Mouse (Mus musculus) urinary bladder, postnatal 4 days (tissue): ENCODE measurements at regions not wholly inside any gene's neighbourhood (a gene's known extent, or its start where the extent isn't known, plus 50 kb on each side); places are given as distances from the start of the nearest gene placed in this dataset.
"Not testable (repeated sequence)": the region's sequence is repeated elsewhere in the genome, so short reads cannot be mapped to it uniquely, and the experiment has no call there.

Experiments
- DNase-seq, 2 experiments: peaks; one replicate each; pipeline ENCODE4 v3.0.0; 2021 to 2022; ENCODE audit warnings: low spot score in 2 of 2

DNA sequence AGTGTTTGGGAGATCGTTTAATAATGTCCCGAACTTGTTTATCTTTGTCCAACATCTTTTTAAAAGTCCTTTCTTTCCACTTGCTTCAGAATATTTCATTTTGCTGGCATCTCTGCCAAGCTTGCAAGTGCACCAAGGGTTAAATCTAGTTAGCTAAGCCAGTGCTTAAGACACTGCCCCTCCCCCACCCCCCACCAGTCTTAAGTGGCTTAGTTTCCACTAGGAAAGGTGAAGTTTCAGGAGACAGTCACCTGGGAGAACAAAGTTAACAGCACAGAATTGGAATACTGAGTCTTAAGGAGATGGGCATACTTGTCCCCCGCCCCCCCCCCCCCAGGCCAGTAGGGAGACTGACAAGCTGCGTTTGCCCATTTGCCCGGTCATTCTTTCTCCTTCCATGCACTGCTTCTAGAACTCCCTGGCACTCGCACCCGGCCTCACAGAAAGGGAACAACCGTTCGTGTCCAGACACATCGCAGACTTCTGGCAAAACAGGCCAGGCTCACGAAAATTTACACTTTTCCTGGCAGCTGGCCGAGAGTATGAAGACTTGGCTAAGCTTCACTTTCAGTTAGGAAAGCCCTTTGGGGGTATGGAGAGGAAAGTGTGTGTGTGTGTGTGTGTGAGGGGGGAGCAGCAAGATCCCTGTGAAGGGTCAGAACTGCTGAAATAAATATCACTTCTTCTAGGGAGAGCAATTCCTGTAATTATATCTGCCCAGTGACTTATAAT lies 219.2 kb downstream of the Bcl11a start:
- peak; percentile 31 to 67 for DNase-seq

DNA sequence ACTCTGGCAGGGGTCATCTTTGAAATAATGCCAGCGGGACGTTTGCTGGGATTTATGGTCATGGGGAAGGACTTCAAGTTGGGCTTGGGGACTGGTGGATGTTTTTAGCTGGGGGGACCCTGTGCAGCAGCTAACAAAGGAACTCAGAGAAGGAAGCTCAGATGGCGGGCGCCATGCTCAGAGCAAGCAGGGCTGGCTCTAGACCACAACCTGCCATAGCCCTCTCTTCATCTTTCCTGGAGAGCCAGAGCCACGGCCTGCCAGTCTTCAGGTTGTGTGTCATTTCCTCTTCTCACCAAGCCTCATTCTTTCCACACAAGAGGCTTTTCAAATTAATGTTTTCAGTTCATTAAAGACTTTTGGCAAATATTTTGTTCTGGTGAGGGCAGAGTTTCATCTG lies 219.9 kb downstream of the Bcl11a start:
- DNase-seq = no peak

DNA sequence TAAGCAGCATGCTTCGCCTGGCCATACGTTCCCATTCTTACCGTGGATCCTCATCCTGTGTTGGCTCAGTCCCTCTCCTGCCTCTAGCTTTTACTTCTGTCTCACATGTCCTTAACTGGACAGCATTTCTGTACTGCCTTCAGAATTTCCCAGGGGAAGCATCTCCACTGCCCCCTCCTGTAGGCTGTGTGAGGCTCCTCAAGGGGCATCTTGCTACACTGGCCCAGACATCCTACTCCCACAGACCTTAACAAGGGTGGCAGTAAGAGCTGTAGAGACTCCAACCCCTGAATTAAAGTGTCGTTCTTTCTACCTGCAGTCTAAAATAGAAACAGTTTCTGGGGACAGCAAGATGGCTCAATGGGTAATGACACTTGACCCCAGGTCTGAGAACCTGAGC lies 222.5 kb downstream of the Bcl11a start:
- DNase-seq = no peak

DNA sequence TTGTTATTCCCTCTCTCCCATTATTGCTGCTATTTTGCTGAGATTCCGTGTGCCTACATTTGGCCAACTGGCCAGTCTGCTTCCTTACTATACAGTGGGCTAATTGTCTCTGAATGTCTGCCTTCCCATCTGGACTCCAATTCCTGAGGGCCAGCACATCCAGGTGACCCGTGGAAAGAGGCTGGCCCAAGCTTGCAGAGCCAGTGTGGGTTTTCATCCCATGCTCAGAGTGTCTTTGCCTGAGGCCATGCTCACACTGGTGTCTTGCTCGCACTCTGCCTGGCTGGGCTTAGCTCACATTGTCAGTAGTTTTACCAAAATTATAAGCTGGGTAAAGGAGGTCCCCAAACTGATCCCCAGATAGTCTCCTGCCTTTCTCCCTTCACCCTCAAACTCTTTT lies 223.3 kb downstream of the Bcl11a start:
- DNase-seq = no peak

DNA sequence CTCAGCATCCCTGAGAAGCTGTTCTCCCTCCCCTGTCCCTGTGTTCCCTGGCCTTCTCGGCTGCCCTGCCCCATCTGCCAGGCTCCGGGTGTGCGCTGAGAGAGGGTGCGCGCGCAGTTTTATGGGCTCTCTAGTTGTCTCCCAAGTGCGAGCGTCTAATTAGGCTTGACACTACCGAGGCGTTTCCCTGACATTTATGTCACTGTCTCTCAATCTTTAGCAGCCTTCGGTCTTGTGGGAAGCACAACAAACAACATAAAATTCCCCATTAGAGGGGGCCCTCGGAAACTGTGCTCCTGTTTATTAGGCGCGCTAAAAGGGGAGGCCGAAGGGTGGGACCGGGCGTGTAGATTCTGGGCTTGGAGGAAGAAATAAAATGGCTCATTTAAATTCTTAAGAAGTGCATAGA lies 227.3 kb downstream of the Bcl11a start:
- no peak for DNase-seq

DNA sequence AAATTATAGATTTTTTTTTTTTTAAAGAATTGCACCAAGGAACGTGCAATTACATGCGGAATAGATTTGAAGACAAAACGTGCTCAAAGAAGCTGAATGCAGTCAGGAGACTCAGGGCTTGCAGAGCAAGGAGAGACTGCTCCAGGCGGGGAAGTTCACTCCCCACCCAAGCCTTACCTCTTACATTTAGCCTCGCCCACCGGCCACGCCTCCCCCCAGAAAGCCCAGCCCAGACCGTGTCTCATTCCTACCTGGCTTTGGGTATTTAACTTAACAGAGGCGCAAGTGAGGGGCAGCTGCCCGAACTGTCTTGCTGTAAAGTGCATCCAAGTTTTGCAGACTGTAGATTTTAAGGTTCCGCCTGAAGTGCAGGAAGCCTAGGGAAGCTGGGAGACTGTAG lies 227.8 kb downstream of the Bcl11a start:
- no peak for DNase-seq

DNA sequence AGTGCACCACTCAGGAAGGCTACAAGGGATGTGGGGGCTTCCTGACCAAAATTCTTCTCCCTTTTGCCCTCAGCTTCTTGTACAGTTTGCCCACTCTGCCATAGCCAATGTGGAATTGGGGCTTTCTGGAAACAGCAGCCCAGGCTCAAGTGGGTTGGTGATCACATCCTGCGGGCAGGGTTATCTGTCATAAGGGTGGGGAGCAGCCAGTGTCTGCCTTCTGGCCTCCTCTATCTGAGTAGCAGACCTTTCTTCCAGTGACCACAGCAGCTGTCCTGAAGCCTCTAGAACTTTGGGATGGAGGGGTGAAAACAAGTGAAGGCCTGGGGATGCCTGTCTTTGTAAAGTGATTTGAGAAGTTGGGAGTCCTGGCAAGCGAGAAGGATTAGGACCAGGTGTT lies 228.2 kb downstream of the Bcl11a start:
- DNase-seq = no peak

DNA sequence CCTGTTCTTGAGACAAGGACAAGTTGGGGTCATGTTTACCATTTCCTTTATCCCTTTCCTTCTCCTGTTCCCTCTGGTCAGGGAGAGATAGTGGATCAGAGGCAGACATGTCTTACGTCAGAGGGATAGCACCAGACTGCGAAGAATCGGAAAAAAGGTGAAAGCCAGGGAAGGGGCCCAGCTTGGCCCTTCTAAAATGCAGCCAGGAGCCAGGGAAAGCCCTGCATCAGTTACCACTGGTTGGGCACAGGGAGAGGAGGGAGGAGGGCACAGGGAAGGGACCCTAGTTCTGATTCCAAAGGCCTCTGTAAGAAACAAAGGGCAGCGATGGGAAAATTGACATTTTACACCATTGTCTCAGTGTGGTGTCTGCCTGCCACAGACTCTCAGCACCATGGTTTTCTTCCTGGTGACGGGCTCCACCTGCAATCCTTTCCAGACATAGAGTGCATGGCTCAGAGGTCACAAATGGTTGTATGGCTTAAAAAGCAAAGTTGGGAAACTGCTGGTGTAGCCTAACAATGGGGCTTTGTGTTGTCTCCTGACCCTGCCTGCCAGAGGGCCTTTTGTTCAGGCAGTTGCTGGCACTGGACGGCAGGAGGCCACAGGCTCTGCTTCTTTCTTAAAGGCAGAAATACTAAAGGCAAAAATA lies 229.9 kb downstream of the Bcl11a start:
- no peak for DNase-seq

DNA sequence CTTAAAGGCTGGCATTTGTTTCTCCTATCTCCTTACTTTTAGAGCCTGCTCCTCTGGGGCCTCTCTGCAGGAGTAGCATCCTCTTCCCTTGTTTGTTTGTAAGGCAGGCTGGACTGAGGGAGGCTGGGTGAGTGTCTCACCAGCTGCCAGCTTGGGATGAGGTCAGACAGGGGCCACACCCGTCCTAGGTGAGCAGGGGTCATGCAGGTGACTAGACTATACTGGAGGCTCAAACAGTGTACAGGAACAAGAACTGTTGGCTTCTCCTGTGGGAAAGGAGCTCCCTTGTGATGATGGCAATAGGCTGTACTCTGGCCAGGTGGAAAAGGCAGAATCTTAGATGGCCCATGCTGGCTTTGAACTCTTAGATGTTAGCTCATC lies 230.4 kb downstream of the Bcl11a start:
- no peak for DNase-seq

DNA sequence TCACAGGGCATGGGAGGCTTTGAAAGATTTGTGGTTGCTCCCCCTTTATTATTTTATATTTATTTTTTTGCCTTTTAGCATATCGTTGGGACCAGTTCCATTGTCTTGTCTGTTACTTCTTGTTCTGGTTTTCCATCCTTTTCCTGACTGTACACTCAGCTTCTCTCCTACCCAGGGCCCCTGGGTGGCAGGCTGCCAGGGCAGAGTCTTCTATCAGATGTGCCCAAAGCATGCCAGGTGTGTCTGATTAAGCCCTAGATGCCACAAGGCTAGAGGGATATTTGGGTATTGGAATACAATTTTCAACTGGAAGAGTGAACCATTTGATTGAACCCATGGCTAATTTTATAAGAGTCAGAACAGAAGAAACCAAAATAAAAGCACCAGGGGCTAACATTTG lies 236.2 kb downstream of the Bcl11a start:
- no peak for DNase-seq

DNA sequence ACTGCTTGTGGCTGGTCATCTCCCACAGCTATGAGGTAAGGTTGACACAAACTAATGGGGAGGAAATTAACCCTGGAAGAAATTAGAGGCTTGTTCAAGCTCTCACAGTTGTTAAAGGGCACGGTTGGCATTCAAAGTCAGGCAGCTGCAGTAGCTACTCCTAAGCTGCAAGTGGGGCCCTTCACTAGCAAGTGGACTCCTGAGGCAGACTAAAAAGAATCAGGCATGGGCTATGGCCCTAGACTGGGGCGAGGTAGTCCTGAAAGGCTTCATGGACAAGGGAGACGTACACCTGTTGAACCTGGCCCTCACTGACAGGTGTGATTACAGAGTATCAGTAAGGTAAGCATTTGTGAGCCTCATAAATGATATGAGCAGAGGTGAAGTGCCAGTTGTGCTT lies 237.7 kb downstream of the Bcl11a start:
- DNase-seq = no peak

DNA sequence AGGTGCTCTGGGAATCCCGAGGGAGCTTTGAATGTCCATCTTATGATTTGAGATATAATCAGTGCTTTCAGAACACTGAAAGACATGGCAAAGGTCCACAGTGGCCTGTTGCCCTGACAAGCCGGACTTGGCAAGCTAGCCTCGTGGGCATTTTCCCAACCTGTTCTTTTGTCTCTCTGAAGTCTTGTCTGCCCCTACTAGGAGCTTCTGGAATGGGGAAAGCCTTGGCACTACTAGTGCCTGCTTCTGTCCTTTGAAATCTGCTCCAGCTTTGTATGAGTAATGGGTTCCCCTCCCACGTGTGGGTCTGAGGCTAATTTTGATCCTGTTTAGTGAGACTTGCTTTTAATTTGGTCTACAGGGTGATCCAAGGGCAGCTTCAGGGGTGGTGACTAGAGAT lies 238.3 kb downstream of the Bcl11a start:
- DNase-seq = no peak

DNA sequence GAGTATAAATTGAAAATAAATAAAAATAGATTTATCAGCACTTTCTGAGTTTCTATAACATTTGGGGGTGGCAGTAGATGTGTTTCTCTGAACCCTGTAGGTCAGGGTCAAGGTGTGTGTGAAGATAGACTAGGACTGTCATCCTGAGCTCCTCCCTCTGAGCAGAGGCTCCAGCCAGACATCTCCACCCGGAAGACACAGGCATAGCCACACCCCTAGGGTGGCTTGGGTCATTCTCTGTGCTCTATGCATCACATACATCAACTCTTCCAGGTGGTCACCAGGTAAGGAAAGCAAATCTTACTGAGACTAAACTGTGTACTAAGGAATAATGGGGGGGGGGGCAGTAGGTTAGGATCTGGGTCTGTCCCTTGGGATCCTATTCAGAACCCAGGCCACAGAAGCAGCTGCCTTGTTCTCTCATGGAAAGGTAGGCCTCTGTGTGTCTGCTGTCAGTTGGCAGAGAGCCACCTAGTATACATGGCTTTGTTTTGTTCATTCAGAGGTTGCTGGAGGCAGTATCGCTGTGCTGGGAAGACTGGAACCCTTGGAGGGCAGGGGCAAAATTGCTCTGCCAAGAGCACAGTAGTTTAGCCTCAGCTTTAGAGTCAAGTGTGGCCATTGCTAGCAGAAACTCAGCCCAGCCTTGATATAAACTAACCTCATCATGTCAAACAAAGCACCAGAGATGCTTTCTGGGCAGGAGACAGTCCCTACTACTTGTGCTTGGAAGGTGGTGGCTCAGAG lies 240.3 kb downstream of the Bcl11a start:
- no peak for DNase-seq

DNA sequence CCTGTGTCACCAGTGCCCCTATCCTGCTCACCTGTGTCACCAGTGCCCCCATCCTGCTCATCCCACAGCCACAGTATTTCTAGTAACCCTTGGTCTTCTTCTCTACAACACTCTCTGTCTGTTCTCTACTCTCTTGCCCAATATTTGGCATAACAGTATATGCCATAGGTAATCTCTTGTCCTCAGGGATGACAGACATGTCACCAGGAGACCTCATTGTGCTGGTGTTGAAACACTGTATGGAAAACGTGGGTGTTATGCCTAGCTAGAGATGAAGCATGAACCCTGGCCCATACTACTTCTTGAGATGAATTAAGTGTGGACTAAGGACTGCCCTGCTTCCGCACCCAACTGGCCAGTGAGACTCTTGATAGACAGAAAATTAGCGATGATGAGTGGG lies 241.4 kb downstream of the Bcl11a start:
- no peak for DNase-seq

DNA sequence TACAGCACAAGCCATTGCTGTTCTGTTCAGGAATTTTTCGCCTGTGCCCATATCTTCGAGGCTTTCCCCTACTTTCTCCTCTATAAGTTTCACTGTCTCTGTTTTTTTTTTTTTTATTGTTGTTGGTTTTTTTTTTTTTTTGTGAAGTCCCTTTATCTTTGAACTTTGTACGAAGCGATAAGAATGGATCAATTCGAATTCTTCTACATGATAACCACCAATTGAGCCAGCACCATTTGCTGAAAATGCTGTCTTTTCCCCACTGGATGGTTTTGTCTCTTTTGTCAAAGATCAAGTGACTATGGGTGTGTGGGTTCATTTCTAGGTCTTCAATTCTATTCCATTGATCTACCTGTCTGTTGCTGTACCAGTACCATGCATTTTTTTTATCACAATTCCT lies 244.6 kb downstream of the Bcl11a start:
- DNase-seq = not testable (repeated sequence)

DNA sequence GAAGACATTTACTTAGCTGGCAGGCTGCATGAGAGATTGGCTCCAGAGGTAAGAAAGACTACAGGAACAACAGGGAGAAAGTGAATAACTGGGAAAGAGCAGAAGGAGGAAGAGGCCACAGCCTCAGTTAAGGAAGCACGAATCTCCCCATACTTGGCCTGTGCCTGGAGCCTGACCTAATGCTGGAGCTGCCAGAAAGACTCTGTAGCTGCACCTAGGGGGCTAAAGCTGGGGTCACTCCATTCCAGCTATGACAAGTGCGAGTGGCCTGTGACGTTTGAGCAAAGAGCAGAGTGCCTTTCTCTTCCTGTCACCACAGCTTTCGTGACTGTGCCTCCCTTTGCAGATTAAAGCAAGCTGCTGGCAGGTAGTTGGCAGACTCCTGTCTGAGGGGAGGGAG lies 250.6 kb downstream of the Bcl11a start:
- no peak for DNase-seq

DNA sequence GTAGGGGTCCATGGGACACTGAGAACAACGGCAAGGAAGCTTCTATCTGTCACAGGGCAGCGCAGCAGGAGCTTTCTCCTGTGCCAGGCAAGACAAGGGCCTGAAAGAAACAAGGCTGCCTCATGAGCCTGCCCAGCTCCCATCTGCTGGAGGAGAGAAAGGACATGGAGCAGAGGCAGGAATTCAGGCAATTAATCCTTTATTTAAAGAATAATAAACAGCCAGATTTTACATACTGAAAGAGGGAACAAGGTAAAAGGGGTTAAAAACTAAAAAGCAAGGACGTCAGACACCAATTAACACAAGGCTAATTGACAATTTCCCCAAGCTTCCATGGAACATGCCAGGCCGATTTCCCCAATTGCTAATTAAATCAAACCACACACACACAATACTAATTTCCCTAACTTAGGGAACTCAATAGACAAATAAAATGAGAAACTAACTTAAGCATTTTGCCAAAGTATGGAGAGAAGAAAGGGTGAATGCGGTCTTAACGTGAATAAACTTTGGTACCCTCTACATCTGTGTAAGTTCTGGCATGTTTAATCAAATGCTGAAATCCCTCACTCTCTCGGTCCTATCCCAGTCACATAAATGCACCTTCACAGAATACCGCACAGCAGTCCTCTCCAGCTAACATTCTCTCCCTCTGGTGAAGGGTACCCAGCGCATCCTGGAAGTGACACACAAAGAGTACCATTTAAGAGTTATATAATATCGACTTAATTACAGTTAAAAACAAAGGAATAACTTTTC lies 252.7 kb downstream of the Bcl11a start:
- DNase-seq = no peak

DNA sequence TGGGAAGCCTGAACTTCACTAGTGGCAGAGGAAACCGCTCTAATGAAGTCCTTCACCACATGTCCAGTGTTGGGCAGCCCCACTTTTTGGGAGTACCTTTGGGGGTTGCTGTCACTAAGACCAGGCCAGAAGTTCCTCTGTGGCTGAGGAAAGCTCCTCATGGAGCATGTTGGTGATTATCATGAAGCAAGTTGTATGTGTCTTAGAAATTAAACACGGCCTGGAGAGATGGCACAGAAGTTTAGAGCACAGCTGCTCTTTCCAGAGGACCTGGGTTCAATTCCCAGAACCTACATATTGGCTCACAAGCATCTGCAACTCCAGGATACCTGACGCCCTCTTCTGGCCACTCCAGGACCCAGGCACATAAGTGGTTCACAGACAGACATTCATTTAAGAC lies 254.4 kb downstream of the Bcl11a start:
- DNase-seq = peak in 1 of 2 experiments; percentile 49

DNA sequence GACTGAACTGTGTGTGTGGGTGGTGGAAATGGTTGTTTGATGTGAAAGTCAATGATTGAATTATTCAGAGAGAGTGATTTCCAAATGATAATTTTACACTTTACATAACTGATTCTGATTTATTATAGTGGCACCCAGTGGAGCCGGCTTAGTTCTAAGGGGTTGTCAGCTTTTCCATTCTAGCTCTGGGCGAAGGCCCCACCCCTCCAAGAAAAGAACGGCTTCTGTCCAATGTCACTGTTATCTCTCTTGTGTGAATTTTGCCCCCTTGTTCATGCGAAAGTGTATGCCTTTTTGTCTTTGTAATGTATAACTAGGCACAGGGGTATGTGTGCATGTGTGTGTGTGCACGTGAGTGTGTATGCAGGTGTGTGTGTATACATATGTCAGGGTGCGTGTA lies 255.3 kb downstream of the Bcl11a start:
- DNase-seq = peak in 1 of 2 experiments; percentile 4

DNA sequence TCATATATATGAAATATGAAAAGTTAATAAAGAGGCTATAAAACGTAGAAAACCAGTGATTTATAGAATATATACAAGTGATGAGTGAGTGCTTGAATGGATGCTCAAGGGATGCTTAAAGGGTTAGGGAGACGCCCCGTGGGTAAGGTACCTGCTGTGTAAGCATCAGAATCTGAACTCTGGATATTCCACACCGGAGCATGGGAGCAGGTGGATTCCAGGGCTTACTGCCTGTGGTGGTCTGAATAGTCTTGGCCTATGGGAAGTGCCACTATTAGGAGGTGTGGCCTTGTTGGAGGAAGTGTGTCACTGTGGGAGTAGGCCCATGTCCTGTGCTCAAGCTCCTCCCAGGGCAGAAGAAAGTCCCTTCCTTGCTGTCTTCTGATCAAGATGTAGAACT lies 257.4 kb downstream of the Bcl11a start:
- DNase-seq = peak in 1 of 2 experiments; percentile 3

DNA sequence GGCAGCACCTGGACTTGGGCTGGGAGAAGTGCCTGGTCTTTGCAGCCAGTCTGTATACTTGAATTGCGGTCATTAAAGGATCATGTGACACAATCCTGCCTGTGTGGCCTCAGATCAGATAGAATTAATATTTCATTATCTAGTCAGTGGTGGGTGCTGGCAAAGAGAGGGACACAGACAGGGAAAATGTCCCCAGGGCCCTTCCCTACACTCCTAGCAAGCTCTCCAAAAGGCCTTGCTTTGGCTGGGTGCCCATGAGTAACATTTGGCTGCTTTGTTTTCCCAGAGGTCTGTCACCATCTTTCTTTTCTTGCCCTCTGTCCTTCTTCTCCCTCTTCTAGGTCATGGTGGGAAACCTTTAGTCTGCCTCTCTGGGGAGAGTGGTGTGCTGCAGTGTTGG lies 260.3 kb downstream of the Bcl11a start:
- peak in 1 of 2 experiments; percentile 51 for DNase-seq

DNA sequence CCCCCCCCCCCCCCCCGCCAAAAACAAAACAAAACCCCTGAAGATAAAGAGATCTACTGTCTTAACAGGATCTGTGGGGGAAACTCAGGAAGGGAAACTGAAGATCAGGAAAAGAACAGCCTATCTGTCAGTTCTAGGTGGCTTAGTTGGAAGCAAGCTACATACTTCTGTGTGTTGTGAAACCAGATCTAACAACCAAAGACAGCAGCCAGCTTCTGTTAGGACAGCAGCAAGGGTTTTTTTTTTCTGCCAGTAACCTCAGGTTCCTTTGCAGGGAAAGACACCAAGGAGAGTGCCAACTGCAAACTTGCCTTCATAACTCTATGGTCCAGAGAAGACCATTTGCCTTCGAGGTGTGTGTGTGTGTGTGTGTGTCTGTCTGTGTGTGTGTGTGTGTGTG lies 261.2 kb downstream of the Bcl11a start:
- DNase-seq = peak in 1 of 2 experiments; percentile 19
